ENCODE assay signal across 8 mouse cellular contexts in the genomic region with DNA sequence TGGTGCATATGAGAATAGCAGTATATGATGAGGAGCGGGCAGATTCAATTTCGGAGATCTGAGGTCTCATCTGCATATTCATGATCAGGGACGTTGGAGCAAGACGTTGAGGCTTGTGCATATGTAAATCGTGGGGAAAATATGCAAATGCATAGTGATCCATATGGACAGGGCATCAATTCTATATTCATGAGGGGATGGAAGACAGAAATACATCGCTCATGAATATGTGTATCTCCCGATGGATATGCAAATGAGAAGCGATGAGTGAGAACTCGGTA. TPM values are rescaled to one million over a fixed set of nuclear protein-coding genes. Genes with fewer than 3 reads are reported as not detected.
A peak's percentile ranks its signal among the peaks of the same experiment; 100 is the strongest.
DNase-seq lines count a peak whose midpoint lies in the region; ATAC-seq and TF ChIP-seq lines count a peak whose summit lies in the region.

No protein-coding gene starts in this region.

- peak; percentile 56; the same call in 1 of the 2 replicates for ATAC-seq in cerebellum, adult (ENCODE audit: insufficient number of reproducible peaks, low FRiP score, low TSS enrichment)
- 0 out of 2 replicates have a peak, but pooled peaks have one; percentile 0 for ATAC-seq in limb, embryonic 15.5 days (ENCODE audit: insufficient number of reproducible peaks, low FRiP score, low TSS enrichment, low read depth)
- no peak for ATAC-seq in stomach, embryonic 16.5 days (ENCODE audit: insufficient read depth, low FRiP score)

- no peak overlapping the region for H3K9ac ChIP-seq in limb, embryonic 15.5 days
- H3K9ac ChIP-seq in stomach, embryonic 16.5 days (ENCODE audit: low read length): peak overlapping the region; percentile 83

- peak overlapping the region; percentile 100 for H3K27ac ChIP-seq in spleen, adult 2 months (ENCODE audit: insufficient read depth, low read length)
- peak overlapping the region; percentile 98 for H3K27ac ChIP-seq in limb, embryonic 15.5 days
- peak overlapping the region; percentile 98 for H3K27ac ChIP-seq in stomach, embryonic 16.5 days (ENCODE audit: low read length)

- no peak for TF ChIP-seq POLR2A in spleen, adult 2 months (IDR thresholded peaks at IDR 0.05; ENCODE audit: low read depth, low read length)

- H3K4me2 ChIP-seq in limb, embryonic 15.5 days: peak overlapping the region; percentile 53
- peak overlapping the region; percentile 69 for H3K4me2 ChIP-seq in stomach, embryonic 16.5 days (ENCODE audit: low read depth, low read length)

- under 1% methylated on average over 9 of the region's 9 CpGs for WGBS in spleen, adult 2 months
- under 1% methylated on average over 9 of the region's 9 CpGs for WGBS in limb, embryonic 15.5 days
- WGBS in stomach, embryonic 16.5 days: 0% methylated on average over 9 of the region's 9 CpGs

- DNase-seq in cerebellum, postnatal 14 days: no peak
- DNase-seq in spleen, adult 2 months (ENCODE audit: low read depth in 1 of 2, low spot score in 2 of 2): no peak
- DNase-seq in spleen, adult 12 weeks (ENCODE audit: low spot score): no peak
- DNase-seq in adrenal gland, adult 8-10 months: no peak
- DNase-seq in adipocyte (ENCODE audit: low spot score): no peak

- H3K36me3 ChIP-seq in spleen, adult 2 months (ENCODE audit: control insufficient read depth, insufficient read depth, low read length): peaks cover 12% of the 10 kb centered on the region
- peaks cover 22% of the 10 kb centered on the region for H3K36me3 ChIP-seq in limb, embryonic 15.5 days
- peaks cover 17% of the 10 kb centered on the region for H3K36me3 ChIP-seq in stomach, embryonic 16.5 days (ENCODE audit: control insufficient read depth, insufficient read depth, low read length)

- TF ChIP-seq CTCF in spleen, adult 2 months (IDR thresholded peaks at IDR 0.05; ENCODE audit: extremely low read depth, insufficient read depth, insufficient read length, insufficient replicate concordance): no peak

- peaks cover 26% of the 10 kb centered on the region for H3K9me3 ChIP-seq in limb, embryonic 15.5 days
- peaks cover 31% of the 10 kb centered on the region for H3K9me3 ChIP-seq in stomach, embryonic 16.5 days (replicated peaks; ENCODE audit: control insufficient read depth, low read length)

- no peaks in the 10 kb centered on the region; the same call in 1 of the 2 replicates for H3K4me1 ChIP-seq in spleen, adult 2 months (ENCODE audit: control insufficient read depth, insufficient read depth, insufficient read length)
- H3K4me1 ChIP-seq in limb, embryonic 15.5 days: peaks cover 3% of the 10 kb centered on the region; the same call in 1 of the 2 replicates
- H3K4me1 ChIP-seq in stomach, embryonic 16.5 days (ENCODE audit: control insufficient read depth, insufficient read depth, low read length): no peaks in the 10 kb centered on the region

- no peaks in the 10 kb centered on the region for H3K27me3 ChIP-seq in spleen, adult 2 months (ENCODE audit: control insufficient read depth, insufficient read depth, low read length)
- no peaks in the 10 kb centered on the region for H3K27me3 ChIP-seq in limb, embryonic 15.5 days
- H3K27me3 ChIP-seq in stomach, embryonic 16.5 days (ENCODE audit: control insufficient read depth, insufficient read depth, low read length): no peaks in the 10 kb centered on the region

- H3K4me3 ChIP-seq in spleen, adult 2 months (ENCODE audit: extremely low read depth, insufficient read depth, insufficient read length): peak overlapping the region; percentile 99
- H3K4me3 ChIP-seq in limb, embryonic 15.5 days: peak overlapping the region; percentile 82
- peak overlapping the region; percentile 80 for H3K4me3 ChIP-seq in stomach, embryonic 16.5 days (replicated peaks; ENCODE audit: low read length)

RNA-seq across cellular contexts. Expression of a gene that starts 0.7 kb away (rescaled TPM):
- polyA plus RNA-seq in spleen, adult 2 months (2012; rRNA removed): 88.7 and 96.9 TPM in 2 replicates
- 13.9 and 16.6 TPM in 2 replicates for polyA plus RNA-seq in limb, embryonic 15.5 days (2015; fragmentation: Nextera tagmentation; extraction: Ambion mirVana)
- 5.7 and 7.4 TPM in 2 replicates for polyA plus RNA-seq in stomach, embryonic 16.5 days (2015; fragmentation: Nextera tagmentation; extraction: Ambion mirVana)
- total RNA-seq in adrenal gland, adult 8-10 months (2022): 10 to 100 TPM; 47.3 to 60.5 (median 55.6) TPM
